Mouse (Mus musculus) lung, postnatal 4 days (tissue): Measurements from ENCODE around the gene Mknk1.

Experiments
- DNase-seq, 2 experiments: peaks; one replicate each; pipeline ENCODE4 v3.0.0; 2021

Gene Mknk1

DNA sequence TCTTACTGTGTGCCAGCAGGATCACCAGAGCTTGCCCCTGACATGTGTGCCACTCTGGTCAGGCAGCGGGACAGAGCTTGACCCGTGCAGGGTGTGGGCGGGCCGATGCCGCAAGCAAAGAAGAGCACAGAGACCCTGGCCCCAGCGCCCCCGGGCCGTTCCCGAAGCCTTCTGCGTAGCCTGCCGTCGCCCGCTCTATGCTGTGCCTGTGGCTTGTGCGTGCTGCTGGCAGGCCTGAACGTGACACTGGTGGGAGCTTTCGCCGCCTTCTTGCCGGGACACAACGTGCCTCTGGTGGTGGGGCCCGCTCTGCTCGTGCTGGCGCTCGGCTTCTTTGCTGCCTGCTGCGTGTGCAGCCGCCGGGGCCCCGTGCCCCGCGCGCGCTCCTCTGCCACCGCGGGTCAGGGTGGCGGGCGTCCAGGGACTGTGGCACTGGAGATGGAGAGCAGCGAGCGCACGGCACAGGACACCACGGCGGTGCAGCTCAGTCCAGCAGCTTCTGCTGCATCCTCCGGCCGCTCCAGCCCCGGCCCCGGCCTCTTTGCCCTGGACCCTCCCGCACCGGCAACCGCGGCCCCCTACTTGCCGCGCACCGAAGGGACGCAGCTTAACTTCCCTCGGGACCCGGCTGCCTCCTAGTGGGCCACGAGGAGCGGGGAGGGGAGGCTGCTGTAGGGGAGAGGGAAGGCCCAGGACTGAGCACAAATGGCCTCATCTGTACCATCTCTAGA is 59.1 kb downstream of the Mknk1 start:
- DNase-seq: peak in 1 of 2 experiments; percentile 15

DNA sequence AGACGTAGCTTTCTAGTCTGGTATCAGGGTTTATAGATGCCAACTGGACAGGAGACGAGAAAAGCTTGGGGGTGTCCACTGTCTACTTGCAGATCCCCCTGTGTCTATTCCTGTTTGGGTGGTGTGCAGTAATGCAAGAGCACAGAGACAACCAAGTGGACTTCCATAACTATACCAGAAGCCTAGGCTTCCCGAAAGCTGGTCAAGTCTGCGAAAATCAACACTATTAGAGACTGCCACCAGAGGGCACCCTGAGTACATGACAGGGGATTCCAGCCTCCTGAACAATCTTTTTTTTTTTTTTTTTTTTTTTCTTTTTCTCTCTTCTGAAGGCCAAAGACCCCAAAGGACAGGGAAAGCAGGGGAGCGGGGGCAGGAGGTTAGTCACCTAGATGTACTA is 63.8 kb downstream of the Mknk1 start:
- DNase-seq: peak; percentile 57 to 83

DNA sequence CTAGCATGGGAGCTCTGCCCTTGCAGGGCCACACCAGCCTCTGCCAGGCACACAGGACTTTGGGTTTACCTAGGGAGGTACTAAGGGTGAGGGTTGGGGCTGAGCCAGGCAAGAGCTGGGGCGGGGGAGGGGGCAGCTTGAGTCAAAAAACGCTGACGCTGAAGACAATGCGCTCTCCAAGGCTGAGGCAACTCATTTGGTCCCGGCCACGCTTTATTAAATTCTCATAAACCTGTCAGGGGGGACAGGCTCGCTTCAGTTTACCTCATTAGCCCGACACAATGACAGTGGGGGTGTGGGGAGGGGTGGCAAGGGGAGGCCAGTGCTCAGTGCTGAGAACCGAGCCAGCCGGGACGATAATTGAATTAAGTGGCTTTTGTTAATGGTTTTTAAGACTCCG is 65.4 kb downstream of the Mknk1 start:
- DNase-seq: no peak

DNA sequence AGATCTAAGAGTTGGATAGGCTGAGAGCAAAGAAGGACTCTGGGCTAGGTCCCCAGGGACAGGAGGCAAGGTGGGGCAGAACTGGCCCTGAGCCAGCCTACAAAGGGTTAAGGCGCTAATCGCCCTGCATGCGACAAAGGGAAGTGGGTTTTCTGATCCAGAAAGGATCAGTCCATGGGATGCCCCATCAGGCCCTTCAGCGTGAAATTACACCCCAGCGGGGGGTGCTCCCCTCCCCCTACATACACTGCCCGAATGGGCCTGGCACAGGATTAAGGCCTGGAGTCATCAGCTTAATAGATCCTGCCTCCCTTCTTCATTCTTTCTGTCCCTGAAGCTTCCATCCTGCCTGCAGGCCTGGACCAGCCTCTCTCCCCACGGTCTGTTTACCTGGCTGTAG is 66.7 kb downstream of the Mknk1 start:
- DNase-seq: no peak

DNA sequence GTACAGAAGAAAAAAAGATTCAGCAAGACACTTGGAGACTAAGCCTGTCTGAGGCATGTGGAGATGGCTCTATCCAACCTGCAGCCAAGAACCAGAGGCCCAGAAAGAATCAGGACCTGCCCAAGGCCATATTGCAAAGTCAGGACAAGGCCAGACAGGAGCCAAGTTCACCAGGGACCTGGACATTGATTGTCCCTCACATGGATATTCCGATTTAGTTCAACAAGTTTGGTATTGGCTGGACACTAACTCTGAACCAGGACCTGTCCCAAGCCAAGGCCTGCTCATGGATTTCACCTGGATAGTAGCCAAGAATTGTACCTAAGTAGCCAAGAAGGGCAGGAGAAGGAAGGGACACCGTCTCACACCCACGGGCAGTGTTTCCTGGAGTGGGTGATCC is 67.8 kb downstream of the Mknk1 start:
- no peak for DNase-seq

DNA sequence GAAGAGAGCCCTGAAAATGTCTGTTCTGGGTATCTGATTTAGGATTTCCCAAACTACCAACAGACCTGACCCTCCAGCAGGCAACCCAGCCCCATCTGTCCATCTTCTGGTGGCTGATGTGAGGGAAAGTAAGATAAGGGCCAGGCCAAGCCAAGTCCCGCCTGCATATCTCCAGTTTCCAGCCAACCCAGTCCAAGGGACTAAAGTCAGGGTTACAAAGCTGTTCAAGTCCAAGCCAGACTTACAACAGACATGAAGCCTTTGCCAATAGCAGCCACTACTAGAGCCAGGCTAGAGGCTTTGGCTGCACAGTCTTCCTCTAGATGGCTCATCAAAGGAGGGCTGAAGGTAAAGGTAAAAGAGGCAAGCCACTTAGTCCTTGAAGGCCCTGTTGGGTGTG is 69.0 kb downstream of the Mknk1 start:
- no peak for DNase-seq

DNA sequence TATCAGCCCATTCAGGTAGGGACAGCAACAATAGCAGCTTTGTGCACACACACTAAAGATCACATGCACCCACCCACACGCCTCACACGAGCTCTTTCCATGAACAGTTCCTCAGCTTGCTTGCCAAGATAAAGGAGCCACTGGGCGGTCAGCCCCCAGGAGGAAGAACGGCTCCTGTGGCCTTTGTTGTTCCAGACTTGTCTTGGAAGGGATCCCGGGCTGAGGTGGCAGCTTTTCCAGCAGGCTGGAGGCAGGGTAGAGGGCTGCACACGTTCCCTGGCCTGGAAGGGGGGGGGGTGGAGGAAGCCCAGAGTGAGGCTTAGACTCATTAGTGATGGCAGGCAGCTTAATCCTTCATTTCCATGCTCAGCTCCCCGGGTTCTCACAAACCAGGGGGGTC is 69.6 kb downstream of the Mknk1 start:
- DNase-seq: peak in 1 of 2 experiments; percentile 32

DNA sequence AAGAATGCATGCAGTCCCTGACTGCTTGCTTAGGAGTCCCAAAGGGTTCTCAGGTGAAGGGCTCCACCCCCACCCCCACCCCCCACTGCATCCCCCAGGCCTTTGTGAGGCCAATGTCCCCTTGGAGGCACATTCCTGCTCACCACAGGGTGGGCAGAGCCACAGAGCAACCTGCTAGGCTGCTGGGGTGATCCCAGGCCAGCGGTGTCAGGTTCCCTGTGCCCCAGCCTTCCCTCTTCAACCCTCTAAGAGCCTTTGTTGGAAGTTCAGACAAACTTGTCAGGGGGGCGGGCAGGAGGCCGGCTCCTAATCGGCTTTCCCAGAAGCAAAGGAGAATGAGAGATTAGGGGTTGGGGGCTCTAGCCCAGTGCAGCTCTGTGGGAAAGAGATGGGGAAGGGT is 72.6 kb downstream of the Mknk1 start:
- no peak for DNase-seq

DNA sequence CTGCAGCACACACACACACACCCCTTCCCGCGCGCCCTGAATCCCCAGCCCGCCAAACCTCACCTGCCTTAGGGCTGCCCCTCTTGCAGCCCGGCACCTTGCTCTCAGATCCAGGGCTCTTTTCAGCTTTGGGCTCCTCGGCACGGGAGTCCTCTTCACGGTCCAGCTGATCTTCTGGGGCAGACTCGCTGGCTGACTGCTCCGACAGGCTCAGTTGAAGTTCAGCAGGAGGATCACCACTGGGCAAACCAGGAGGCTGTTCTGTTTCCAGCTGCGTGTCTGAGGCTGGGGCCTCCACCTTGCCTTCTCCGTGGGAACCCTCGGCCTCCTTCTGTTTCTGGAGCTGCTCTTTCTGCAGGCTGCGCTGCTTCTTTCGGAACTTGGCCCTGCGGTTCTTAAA is 80.9 kb downstream of the Mknk1 start:
- DNase-seq: no peak

DNA sequence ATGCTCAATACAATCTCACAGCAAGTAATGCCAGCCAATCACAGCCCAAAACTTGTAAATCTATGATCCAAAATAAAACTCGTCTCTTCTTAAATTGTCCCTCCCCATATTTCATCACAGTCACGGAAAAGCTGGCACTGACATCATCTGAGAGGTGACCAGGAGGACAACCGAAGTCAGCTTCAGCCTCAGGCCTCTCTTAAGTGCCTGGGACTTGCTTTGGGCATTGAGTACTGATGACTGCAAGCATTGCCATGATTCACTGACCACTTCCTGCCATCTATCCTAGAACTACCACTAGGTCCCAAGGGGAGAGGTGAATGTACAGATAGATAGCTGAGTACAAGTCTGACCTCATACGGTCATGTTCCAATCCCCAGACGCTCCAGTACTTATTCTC is 83.7 kb downstream of the Mknk1 start:
- DNase-seq: no peak

DNA sequence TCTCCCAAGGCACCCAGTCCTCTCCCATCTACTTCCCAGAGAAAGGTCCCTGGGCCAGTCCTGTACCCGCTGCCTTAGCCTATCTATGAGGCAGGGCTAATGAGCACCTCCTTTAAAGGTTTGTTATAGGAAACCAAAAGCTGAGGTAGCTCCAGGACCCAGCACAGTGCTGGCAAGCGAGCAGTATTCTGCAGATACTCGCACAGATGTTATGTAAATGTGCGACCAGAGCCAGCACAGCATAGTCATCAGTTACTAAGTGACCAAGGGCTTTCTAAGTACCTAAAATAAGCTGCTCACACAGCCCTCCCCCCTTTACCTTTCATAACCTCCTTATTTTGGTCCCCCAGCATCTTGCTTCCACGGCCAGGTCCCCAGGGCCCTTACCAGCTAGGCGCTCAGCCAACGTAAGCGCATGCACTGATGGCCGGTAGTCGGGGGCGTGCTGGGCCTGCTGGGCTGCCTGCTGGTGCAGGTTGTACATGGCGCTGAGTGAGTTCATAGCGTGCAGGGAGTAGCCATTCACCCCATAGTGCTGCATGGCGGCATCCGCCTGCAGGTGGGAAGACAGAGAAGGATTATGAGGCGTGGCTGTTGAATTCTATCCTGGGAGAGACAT is 84.4 kb downstream of the Mknk1 start:
- no peak for DNase-seq

DNA sequence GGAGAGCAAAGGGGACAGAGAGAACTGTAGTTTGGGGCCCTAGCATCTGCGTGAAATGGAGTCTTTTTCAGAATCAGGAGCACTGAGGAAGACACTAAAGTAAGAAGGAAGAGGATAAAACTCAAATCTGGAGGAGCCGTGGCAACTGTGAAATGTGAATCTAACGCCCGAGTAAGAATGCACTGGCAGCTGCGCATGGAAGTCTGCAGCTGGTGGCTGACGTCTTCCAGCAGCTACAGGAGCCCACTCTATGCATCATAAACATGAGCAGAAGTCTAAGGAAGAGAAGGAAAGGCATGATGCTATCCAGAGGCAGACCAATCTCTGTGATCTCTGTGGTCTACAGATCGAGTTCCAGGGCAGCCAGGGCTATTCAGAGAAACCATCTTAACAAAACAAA is 88.6 kb downstream of the Mknk1 start:
- no peak for DNase-seq
